Mouse (Mus musculus) ES-E14 (cell line): ENCODE results near the gene Espl1. TPM values are rescaled to one million over a fixed set of nuclear protein-coding genes. Genes with fewer than 3 reads are reported as not detected.

Experiments used
- DNase-seq: peaks from one replicate; pipeline ENCODE4 v3.0.0-alpha.2; 2013; ENCODE audit warnings: low read depth, low spot score
- H3K27ac ChIP-seq: 2 replicates; pipeline ENCODE4 v1.5.1; 2012; ENCODE audit warnings: low read depth, mild to moderate bottlenecking, low read length, moderate library complexity, mixed read lengths; ENCODE audit not compliant: poor library complexity, insufficient read depth, severe bottlenecking
- H3K36me3 ChIP-seq: 2 replicates; pipeline ENCODE4 v1.6.1; 2012; ENCODE audit warnings: mild to moderate bottlenecking, low read length, moderate library complexity, mixed read lengths; ENCODE audit not compliant: control insufficient read depth, poor library complexity, insufficient read depth, severe bottlenecking
- H3K4me1 ChIP-seq, 2 experiments: fragments of 150-350 bp in 1 of 2; sonication (generic) in 1 of 2; 2 replicates each; pipeline ENCODE4 v1.6.1; 2012; ENCODE audit warnings: low read length in 2 of 2, mild to moderate bottlenecking in 1 of 2, mixed read lengths in 1 of 2; ENCODE audit not compliant: control insufficient read depth in 2 of 2, insufficient read depth in 2 of 2, poor library complexity in 1 of 2
- H3K4me3 ChIP-seq, 2 experiments: fragments of 150-350 bp in 1 of 2; sonication (generic) in 1 of 2; 2 replicates each; pipeline ENCODE4 v1.5.1; 2012; ENCODE audit warnings: low read length in 2 of 2, low read depth in 1 of 2, mild to moderate bottlenecking in 1 of 2, mixed read lengths in 1 of 2; ENCODE audit not compliant: insufficient read depth in 1 of 2, poor library complexity in 1 of 2, severe bottlenecking in 1 of 2
- H3K9ac ChIP-seq: 2 replicates; pipeline ENCODE4 v1.6.1; 2012; ENCODE audit warnings: low read depth, mild to moderate bottlenecking, low read length, mixed read lengths; ENCODE audit not compliant: poor library complexity, insufficient read depth, severe bottlenecking
- H3K9me3 ChIP-seq: fragments of 150-350 bp; sonication (generic); 2 replicates; pipeline ENCODE4 v1.6.1; 2012; ENCODE audit warnings: low read depth, mild to moderate bottlenecking, low read length; ENCODE audit not compliant: control insufficient read depth, insufficient read depth
- CHD2 ChIP-seq: IDR thresholded peaks from 2 replicates; pipeline ENCODE4 v1.6.1; 2014; ENCODE audit warnings: mild to moderate bottlenecking, low read depth, low read length, inconsistent platforms
- HCFC1 ChIP-seq: IDR thresholded peaks from 2 replicates; pipeline ENCODE4 v1.6.1; 2012; ENCODE audit warnings: low read length, inconsistent platforms, borderline replicate concordance; ENCODE audit not compliant: insufficient read depth
- MAFK ChIP-seq: IDR thresholded peaks from 2 replicates; pipeline ENCODE4 v1.6.1; 2014; ENCODE audit warnings: mild to moderate bottlenecking, low read depth, low read length, inconsistent platforms; ENCODE audit not compliant: insufficient read depth
- ZC3H11A ChIP-seq: IDR thresholded peaks from 2 replicates; pipeline ENCODE4 v1.6.1; 2012; ENCODE audit warnings: low read depth, mild to moderate bottlenecking, inconsistent platforms, low read length, borderline replicate concordance
- ZNF384 ChIP-seq: IDR thresholded peaks from 2 replicates; pipeline ENCODE4 v1.6.1; 2012; ENCODE audit warnings: low read depth, low read length, inconsistent platforms
- in situ Hi-C, 2 experiments: fragments of 600-800 bp; cut with MboI; formaldehyde crosslinking; loops; one replicate each; pipeline ENCODE4 v1.15.1; 2025; ENCODE audit warnings: low sequenced_read_pairs in 2 of 2, inconsistent platforms in 1 of 2; ENCODE audit not compliant: unreplicated experiment in 2 of 2
- total RNA-seq: library from RNA; depleted of rRNA; stranded (reverse); fragments of 300-350 nt; gene quantifications from 2 replicates; pipeline ENCODE4 v1.2.3, GENCODE M21; 2012; rRNA removed

Gene Espl1
- 84.1 TPM in 2 replicates for total RNA-seq

GRCm38 (mm10) chr15:102295633-102296367 is at the start of gene Espl1:
Gene Espl1, plus strand, starts transcription at chr15:102296266.
- Histone ChIP-seq H3K9ac (peak within 1 kb of the TSS; percentile 87), H3K9me3 (no peaks in the 10 kb centered on the region), H3K36me3 (peaks cover 15% of the 10 kb centered on the region), H3K4me3 (peak within 1 kb of the TSS; percentile 77 to 96), H3K27ac (peak within 1 kb of the TSS; percentile 2; the same call in 1 of the 2 replicates), H3K4me1 (peaks cover 0 to 2% of the 10 kb centered on the region in 2 experiments; a peak in 2 of 4 replicates)
- TF ChIP-seq HCFC1 (peak; percentile 97), ZC3H11A (no peak)
- DNase-seq: peak; percentile 94
- in situ Hi-C loops: no loop called here

- H3K4me1 ChIP-seq: peaks cover 14 to 24% of the 10 kb centered on the region in 2 experiments
- peak; percentile 97 for DNase-seq
- in situ Hi-C loops: no loop called here
- peak overlapping the region; percentile 62; the same call in 1 of the 2 replicates for H3K9ac ChIP-seq
- H3K4me3 ChIP-seq: peak overlapping the region; percentile 69 to 93
- H3K9me3 ChIP-seq: no peaks in the 10 kb centered on the region
- peaks cover under 1% of the 10 kb centered on the region; the same call in 1 of the 2 replicates for H3K36me3 ChIP-seq
- H3K27ac ChIP-seq: peak overlapping the region; percentile 98
- no peak for TF ChIP-seq ZC3H11A
- no peak for TF ChIP-seq ZNF384
- TF ChIP-seq CHD2: no peak
- no peak; the same call in 1 of the 2 replicates for TF ChIP-seq HCFC1
- no peak for TF ChIP-seq MAFK
Observed at GRCm38 (mm10) chr15:102246866-102247251, 49.2 kb upstream of the Espl1 start.

DNA sequence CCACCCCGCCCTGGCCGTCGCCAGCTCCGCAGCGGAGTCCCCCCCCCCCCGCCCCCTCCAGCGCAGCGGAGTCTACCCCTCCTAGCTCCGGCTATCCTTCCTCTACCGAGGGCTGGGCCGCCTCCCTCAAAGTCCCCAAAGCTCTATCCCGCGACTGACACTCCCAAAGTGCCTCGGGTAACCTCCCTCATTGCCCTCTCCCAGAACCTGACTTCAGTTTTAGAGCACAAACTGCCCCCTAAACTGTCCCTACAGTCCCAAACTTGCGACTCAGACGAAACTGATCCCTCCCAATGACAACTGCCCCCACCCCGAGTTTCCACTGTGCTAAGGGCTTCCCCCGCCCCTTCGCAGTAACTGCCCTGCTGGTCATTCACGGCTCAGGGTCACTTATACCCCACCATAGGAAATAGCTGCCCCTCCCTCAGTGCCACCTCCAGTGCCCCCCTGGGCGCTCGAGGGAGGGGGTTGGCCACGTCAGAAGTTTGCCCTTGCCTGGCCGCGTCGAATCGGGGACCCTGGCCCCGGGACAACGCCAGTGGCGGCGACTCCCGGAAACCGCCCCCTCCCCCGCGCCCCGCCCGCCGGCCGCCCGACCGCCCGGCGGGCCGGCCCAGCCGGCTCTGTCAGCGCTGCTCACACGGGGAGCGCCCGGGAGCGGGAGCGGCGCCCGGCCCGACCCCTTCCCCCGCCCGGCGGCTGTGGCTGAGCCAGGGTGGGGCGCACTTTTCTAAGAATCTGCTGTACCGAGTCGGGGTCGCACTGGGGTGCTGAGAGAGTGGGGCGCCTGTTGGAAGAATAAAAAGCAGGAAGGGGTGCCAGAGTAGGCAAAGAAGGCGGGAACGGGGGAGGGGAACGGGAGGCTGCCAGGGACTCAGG is 48.6 kb upstream of the Espl1 start:
- Histone ChIP-seq H3K9ac (peak overlapping the region; percentile 79), H3K36me3 (no peaks in the 10 kb centered on the region; the same call in 1 of the 2 replicates), H3K4me1 (peaks cover 14 to 29% of the 10 kb centered on the region in 2 experiments), H3K4me3 (peak overlapping the region; percentile 69 to 93), H3K9me3 (no peaks in the 10 kb centered on the region), H3K27ac (peak overlapping the region; percentile 98)
- no peak for DNase-seq
- in situ Hi-C loops: no loop called here
- no peak for TF ChIP-seq ZC3H11A
- TF ChIP-seq CHD2: no peak
- no peak for TF ChIP-seq HCFC1
- TF ChIP-seq MAFK: no peak
- TF ChIP-seq ZNF384: no peak

GRCm38 (mm10) chr15:102248131-102248811 is 47.8 kb upstream of the Espl1 start:
- peak overlapping the region; percentile 98 for H3K27ac ChIP-seq
- peak; percentile 54; the same call in 1 of the 2 replicates for TF ChIP-seq ZNF384
- no peak for TF ChIP-seq CHD2
- TF ChIP-seq HCFC1: no peak
- TF ChIP-seq MAFK: no peak
- peak overlapping the region; percentile 69 to 93 for H3K4me3 ChIP-seq
- H3K4me1 ChIP-seq: peaks cover 14 to 30% of the 10 kb centered on the region in 2 experiments
- H3K36me3 ChIP-seq: no peaks in the 10 kb centered on the region; the same call in 1 of the 2 replicates
- DNase-seq: no peak
- no peaks in the 10 kb centered on the region for H3K9me3 ChIP-seq
- H3K9ac ChIP-seq: peak overlapping the region; percentile 79; the same call in 1 of the 2 replicates
- in situ Hi-C loops: no loop called here
